Mouse (Mus musculus): ENCODE results near the gene Wbp11. TPM values are rescaled to one million over a fixed set of nuclear protein-coding genes. Genes with fewer than 3 reads are reported as not detected.
"Not testable (repeated sequence)": the region's sequence is repeated elsewhere in the genome, so short reads cannot be mapped to it uniquely, and the experiment has no call there.

Wbp11 gene
- polyA plus RNA-seq, 1 experiment from 2014 or later: 67.7 TPM

GRCm38 (mm10) chr6:136806819-136807218, 21.2 kb downstream of the Wbp11 start:
- POLR2A ChIA-PET: no interaction called here
- ATAC-seq (no peak), DNase-seq (ENCODE audit: low read depth, low spot score) (no peak)
- H3K27me3 ChIP-seq: no peaks in the 10 kb centered on the region
- CTCF ChIA-PET: interaction anchor here (0.6 to 1.8 kb wide), 2 partner anchors 25 to 2000 kb away, joined by 3 to 4 read pairs; no protein-coding TSS in a partner anchor
- in situ Hi-C loops (cut with MboI; ENCODE audit: low pct_unique_long_range_greater_than_20kb): loop anchor here (10.0 to 25.0 kb wide), 3 partner anchors 930 to 1882 kb away; partner anchors contain the start of genes Cdkn1b, Gprc5a and Strap
- TF ChIP-seq CTCF (IDR thresholded peaks at IDR 0.05): no peak

- no peaks in the 10 kb centered on the region for H3K27me3 ChIP-seq
- ChIA-PET POLR2A (interaction anchor here (0.9 to 3.0 kb wide), 3 partner anchors 22 to 160 kb away, joined by 3 to 18 read pairs (median 4); partner anchors contain the start of genes BC049715 and Wbp11), CTCF (interaction anchor here (0.8 to 2.1 kb wide), 7 partner anchors 26 to 175 kb away, joined by 3 to 6 read pairs (median 4); partner anchors contain the start of gene Smco3)
- in situ Hi-C loops (cut with MboI; ENCODE audit: low pct_unique_long_range_greater_than_20kb): loop anchor here (10.0 to 25.0 kb wide), 3 partner anchors 932 to 1881 kb away; partner anchors contain the start of genes Cdkn1b, Gprc5a and Strap
- no peak for DNase-seq (ENCODE audit: low read depth, low spot score)
- TF ChIP-seq CTCF (IDR thresholded peaks at IDR 0.05): no peak
- no peak for ATAC-seq
Measured at GRCm38 (mm10) chr6:136805409-136805775, 22.6 kb downstream of the Wbp11 start.

GRCm38 (mm10) chr6:136804705-136805408, 23.2 kb downstream of the Wbp11 start:
- POLR2A ChIA-PET: interaction anchor here (0.6 to 3.0 kb wide), 10 partner anchors 23 to 1776 kb away, joined by 3 to 18 read pairs (median 5); partner anchors contain the start of genes BC049715, Smco3 and Wbp11
- ATAC-seq (no peak), DNase-seq (ENCODE audit: low read depth, low spot score) (no peak)
- no peak for TF ChIP-seq CTCF (IDR thresholded peaks at IDR 0.05)
- H3K27me3 ChIP-seq: no peaks in the 10 kb centered on the region
- in situ Hi-C loops (cut with MboI; ENCODE audit: low pct_unique_long_range_greater_than_20kb): loop anchor here (10.0 to 25.0 kb wide), 3 partner anchors 932 to 1880 kb away; partner anchors contain the start of genes Cdkn1b, Gprc5a and Strap
- CTCF ChIA-PET: interaction anchor here (0.7 to 2.1 kb wide), 7 partner anchors 27 to 382 kb away, joined by 3 to 6 read pairs (median 4); no protein-coding TSS in a partner anchor

DNA sequence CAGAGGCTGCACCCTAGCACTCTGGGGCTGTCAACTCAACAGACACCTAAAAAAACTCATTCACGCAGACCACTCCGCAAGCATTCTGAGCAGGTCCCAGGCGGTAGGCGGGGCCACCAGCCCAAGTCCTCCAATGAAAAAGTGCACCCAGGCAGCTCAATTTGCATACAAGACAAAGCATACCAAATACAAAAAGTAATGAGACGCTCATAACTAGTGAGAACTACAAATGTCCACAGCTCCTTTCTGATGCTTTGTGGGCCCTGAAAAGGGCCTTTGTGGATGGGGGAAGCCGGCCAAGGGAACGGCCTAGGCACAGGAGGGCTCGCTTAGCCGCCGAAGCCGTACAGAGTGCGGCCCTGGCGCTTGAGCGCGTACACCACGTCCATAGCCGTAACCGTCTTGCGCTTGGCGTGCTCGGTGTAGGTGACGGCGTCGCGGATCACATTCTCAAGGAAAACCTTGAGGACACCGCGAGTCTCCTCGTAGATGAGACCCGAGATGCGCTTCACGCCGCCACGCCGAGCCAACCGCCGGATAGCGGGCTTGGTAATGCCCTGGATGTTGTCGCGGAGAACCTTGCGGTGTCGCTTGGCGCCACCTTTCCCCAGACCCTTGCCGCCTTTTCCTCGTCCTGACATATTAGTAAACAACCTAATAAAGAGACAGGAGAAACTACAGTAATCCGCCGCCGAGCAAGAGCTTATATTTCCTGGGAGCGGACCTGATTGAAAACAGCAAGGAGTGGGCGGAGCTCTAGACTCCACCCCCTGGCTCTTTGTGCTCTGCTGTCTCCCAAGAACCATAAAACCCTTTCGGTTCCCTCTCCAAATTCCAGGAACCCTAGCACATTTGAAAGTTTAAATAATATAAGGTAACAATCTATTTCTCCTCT, 24.0 kb downstream of the Wbp11 start, which contains the start of gene Hist4h4:
Gene Hist4h4 (minus strand): TSS at position 677 of the 895 bp plus-strand sequence.
- ChIA-PET CTCF (interaction anchor here (0.7 to 2.1 kb wide), 7 partner anchors 28 to 381 kb away, joined by 3 to 6 read pairs (median 4); no protein-coding TSS in a partner anchor), POLR2A (interaction anchor here (0.6 to 3.0 kb wide), 14 partner anchors 24 to 807 kb away, joined by 3 to 18 read pairs (median 4); partner anchors contain the start of genes BC049715, Smco3 and Wbp11)
- H3K27me3 ChIP-seq: no peaks in the 10 kb centered on the region
- ATAC-seq: peak; percentile 73
- TF ChIP-seq CTCF (IDR thresholded peaks at IDR 0.05): no peak
- DNase-seq (ENCODE audit: low read depth, low spot score): peak; percentile 95
- in situ Hi-C loops (cut with MboI; ENCODE audit: low pct_unique_long_range_greater_than_20kb): loop anchor here (10.0 to 25.0 kb wide), 3 partner anchors 933 to 1879 kb away; partner anchors contain the start of genes Cdkn1b, Gprc5a and Strap

- in situ Hi-C loops (cut with MboI; ENCODE audit: low pct_unique_long_range_greater_than_20kb): loop anchor here (10.0 to 25.0 kb wide), 3 partner anchors 934 to 1878 kb away; partner anchors contain the start of genes Cdkn1b, Gprc5a and Strap
- ChIA-PET POLR2A (interaction anchor here (0.6 to 3.0 kb wide), 10 partner anchors 21 to 154 kb away, joined by 3 to 18 read pairs (median 4); partner anchors contain the start of genes BC049715, Smco3 and Wbp11), CTCF (interaction anchor here (1.0 to 2.1 kb wide), 4 partner anchors 28 to 182 kb away, joined by 3 to 6 read pairs (median 4); no protein-coding TSS in a partner anchor)
- no peak for TF ChIP-seq CTCF (IDR thresholded peaks at IDR 0.05)
- ATAC-seq (no peak), DNase-seq (ENCODE audit: low read depth, low spot score) (no peak)
- no peaks in the 10 kb centered on the region for H3K27me3 ChIP-seq
Measured at GRCm38 (mm10) chr6:136803093-136803738, 24.8 kb downstream of the Wbp11 start.

GRCm38 (mm10) chr6:136801274-136801673, 26.8 kb downstream of the Wbp11 start:
- CTCF ChIA-PET: no interaction called here
- ATAC-seq (no peak), DNase-seq (ENCODE audit: low read depth, low spot score) (no peak)
- POLR2A ChIA-PET: interaction anchor here (0.6 kb wide), 1 partner anchor 178 kb away, joined by 3 read pairs; no protein-coding TSS in a partner anchor
- no peaks in the 10 kb centered on the region for H3K27me3 ChIP-seq
- in situ Hi-C loops (cut with MboI; ENCODE audit: low pct_unique_long_range_greater_than_20kb): loop anchor here (10.0 to 25.0 kb wide), 3 partner anchors 936 to 1876 kb away; partner anchors contain the start of genes Cdkn1b, Gprc5a and Strap
- no peak for TF ChIP-seq CTCF (IDR thresholded peaks at IDR 0.05)

DNA sequence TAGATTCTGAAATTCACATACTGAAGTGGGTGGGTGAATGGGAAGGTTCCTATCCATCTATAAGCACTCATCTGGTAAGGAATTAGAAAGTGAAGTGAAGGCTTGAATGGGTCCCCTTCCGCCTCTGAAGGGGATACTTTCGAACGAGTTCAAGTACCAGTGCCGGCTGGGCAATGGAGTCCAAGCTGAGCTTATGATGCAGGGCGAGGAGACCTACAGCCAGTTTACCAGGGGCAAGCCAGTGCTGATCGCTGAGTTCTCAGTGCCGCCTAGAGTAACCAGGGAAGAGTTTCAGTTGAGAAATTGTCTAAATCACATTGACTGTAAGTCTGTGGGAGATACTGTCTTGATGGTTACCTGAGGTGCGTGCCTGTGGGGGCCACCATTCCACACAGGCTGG, 27.3 kb downstream of the Wbp11 start:
- no peaks in the 10 kb centered on the region for H3K27me3 ChIP-seq
- ATAC-seq (no peak), DNase-seq (ENCODE audit: low read depth, low spot score) (no peak)
- ChIA-PET POLR2A (interaction anchor here (0.6 kb wide), 1 partner anchor 35 kb away, joined by 3 read pairs; no protein-coding TSS in a partner anchor), CTCF (no interaction called here)
- no peak for TF ChIP-seq CTCF (IDR thresholded peaks at IDR 0.05)
- in situ Hi-C loops (cut with MboI; ENCODE audit: low pct_unique_long_range_greater_than_20kb): loop anchor here (10.0 to 25.0 kb wide), 3 partner anchors 937 to 1876 kb away; partner anchors contain the start of genes Cdkn1b, Gprc5a and Strap

DNA sequence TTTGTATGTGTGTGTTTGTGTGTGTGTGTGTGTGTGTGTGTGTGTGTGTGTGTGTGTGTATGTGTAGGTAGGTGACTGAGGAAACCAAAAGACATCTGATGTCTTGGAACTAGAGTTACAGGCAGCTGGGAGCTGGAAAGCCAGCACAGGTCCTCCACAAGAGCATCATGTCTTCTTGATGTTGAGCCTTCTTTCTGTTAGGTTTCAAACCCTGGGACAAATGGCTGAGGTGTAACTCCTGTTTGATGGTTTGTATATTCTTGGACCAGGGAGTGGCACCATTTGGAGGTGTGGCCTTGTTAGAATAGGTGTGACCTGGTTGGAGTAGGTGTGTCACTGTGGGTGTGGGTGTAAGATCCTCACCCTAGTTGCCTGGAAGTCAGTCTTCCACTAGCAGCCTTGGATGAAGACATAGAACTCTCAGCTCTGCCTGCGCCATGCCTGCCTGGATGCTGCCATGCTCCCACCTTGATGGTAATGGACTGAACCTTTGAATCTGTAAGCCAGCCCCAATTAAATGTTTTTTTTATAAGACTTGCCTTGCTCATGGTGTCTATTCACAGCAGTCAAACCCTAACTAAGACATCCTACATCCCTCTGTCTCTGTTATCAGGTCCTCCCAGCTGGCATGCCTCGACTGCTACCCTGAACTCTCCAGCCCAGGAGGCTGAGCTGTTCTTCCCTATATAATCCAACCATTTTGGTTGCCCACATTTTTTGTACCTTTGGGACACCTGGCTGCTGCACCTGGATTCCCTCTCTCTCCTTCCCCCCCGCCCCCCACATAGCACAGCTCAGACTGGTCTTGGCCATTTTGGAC, 29.9 kb downstream of the Wbp11 start:
- H3K27me3 ChIP-seq; CTCF ChIA-PET; in situ Hi-C loops (cut with MboI; ENCODE audit: low pct_unique_long_range_greater_than_20kb); POLR2A ChIA-PET; ATAC-seq; DNase-seq (ENCODE audit: low read depth, low spot score): not testable (repeated sequence)
